Mouse (Mus musculus): ENCODE results near the gene Slc38a2. TPM values are rescaled to one million over a fixed set of nuclear protein-coding genes. Genes with fewer than 3 reads are reported as not detected.

Slc38a2 gene
- polyA plus RNA-seq (2015; fragmentation: Nextera tagmentation; extraction: Ambion mirVana): 83.8 and 95.3 TPM in 2 replicates

DNA sequence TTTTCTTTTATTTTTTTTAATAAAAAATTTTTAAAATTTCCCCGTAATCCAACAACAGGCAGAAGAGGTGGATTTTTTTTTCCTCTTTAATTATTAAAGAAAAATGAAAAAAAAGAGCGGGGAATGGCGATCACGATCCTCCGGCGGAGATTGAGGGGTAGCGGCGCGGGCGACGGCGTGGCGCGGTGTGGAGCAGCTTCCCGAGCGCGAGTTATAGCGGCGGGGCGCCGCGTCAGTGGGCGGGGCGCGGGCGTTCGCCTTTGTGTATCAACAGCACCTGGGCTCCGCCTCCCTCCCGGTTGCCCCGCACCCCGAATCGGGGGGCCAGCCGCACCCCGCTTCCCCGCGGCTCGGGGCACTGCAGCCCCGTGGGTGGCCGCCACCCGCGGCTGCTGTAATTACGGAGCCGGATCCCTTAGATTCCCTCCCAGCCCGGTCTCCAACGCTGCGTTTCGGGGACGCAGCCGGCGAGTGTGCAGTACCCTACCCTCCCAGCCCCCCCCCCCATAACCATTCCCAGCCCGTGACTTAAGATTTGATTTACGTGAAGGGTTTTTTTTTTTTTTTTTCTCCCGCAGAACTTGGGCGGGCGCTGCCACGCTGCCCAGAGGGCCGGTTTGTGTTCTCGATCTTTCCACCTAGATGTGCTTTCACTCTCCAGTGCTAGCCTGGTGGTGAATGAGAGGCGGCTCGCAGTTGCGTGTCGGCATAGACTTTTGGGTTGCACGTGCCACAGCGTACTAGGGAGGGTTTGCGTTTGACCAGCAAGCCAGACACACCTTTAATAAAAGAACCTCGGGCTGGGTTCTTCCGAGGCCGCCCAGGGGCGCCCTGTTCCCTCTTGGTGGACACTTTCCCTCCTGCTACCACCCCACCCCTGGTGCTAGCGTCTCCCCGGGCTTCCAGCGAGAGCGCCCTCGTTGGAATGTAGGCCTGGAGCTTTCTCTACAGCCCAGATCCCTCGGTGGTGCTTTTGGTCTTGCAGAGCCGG is at the start of gene Slc38a2:
Slc38a2 (minus strand) TSS at position 210 of the 991 bp plus-strand sequence.
- H3K27ac ChIP-seq: peak within 1 kb of the TSS; percentile 98
- peak; percentile 88 for ATAC-seq
- H3K4me3 ChIP-seq (replicated peaks): peak within 1 kb of the TSS; percentile 94
- peak within 1 kb of the TSS; percentile 64 for H3K4me2 ChIP-seq (replicated peaks)
- no peaks in the 10 kb centered on the region for H3K27me3 ChIP-seq (replicated peaks)
- H3K9me3 ChIP-seq: no peaks in the 10 kb centered on the region
- under 1% methylated on average over 75 of the region's 76 CpGs for WGBS
- H3K4me1 ChIP-seq (replicated peaks): peaks cover 24% of the 10 kb centered on the region
- H3K9ac ChIP-seq: peak within 1 kb of the TSS; percentile 96
- peaks cover 5% of the 10 kb centered on the region; the same call in 1 of the 2 replicates for H3K36me3 ChIP-seq

DNA sequence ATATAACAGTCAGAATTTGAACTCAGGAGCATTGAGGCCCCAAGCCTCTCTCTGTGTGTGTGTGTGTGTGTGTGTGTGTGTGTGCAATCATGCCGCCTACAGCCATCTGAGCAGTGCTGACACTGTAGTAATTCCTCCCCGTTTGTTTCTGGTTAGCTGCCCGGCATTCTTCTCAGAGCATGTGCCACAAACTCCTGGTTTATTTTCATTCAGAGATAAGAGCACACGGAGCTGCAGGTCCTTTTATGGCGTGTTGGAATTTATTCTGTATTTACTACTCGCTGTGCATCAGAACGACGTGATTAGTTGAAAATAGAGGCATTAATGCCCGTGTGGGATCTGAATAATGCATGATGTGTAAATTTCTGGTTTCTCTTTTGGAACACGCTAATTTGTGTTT is 49.6 kb upstream of the Slc38a2 start:
- WGBS: 46% methylated on average over 10 of the region's 10 CpGs
- H3K4me3 ChIP-seq (replicated peaks): no peak overlapping the region
- H3K27ac ChIP-seq: peak overlapping the region; percentile 48
- no peak overlapping the region for H3K9ac ChIP-seq
- H3K36me3 ChIP-seq: no peaks in the 10 kb centered on the region
- H3K27me3 ChIP-seq (replicated peaks): no peaks in the 10 kb centered on the region
- peak overlapping the region; percentile 33 for H3K4me2 ChIP-seq (replicated peaks)
- ATAC-seq: peak; percentile 53
- H3K4me1 ChIP-seq (replicated peaks): peaks cover 2% of the 10 kb centered on the region
- no peaks in the 10 kb centered on the region for H3K9me3 ChIP-seq

DNA sequence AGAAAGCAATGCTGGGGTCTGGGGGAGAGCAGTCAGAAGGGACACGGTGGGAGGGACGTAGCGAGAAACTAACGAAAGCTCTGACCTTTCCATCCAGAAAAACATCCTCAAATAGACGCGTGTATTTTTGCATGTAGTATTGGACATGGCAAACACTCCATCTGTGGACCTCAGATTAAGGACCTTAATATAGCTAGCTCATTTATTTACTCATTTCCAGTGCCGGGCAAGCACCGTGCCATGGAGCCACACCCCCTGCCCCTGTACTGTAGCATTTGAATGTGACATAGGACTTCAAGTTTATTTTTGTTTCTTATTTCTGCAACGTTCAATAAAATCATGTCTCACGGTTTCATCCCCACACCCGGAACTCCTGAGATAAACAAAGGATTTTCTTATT is 48.0 kb upstream of the Slc38a2 start:
- Histone ChIP-seq H3K4me3 (replicated peaks) (no peak overlapping the region), H3K27ac (no peak overlapping the region), H3K9ac (no peak overlapping the region), H3K4me1 (replicated peaks) (peaks cover 13% of the 10 kb centered on the region), H3K36me3 (no peaks in the 10 kb centered on the region), H3K9me3 (no peaks in the 10 kb centered on the region), H3K4me2 (replicated peaks) (no peak overlapping the region), H3K27me3 (replicated peaks) (no peaks in the 10 kb centered on the region)
- 80% methylated on average over 11 of the region's 11 CpGs for WGBS
- ATAC-seq: no peak

DNA sequence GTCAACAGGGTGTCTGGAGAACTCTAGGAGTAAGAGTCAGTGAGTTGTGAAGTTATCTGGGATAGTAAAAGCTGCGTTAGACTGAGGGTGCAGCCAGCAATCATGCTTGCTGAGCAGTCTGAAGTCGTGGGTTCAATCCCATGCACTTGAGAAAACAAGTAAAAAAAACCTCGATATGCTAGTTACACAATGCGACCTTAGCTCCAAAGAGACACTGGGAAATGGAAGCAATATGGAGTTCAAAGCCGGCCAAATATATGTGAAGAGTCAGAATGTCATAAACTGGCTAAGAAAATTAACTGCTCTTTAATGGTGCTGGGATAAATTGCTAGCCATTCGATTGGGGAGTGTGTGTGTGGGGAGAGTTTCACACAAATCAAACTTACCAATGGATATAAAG is 47.5 kb upstream of the Slc38a2 start:
- H3K9me3 ChIP-seq: no peaks in the 10 kb centered on the region
- ATAC-seq: no peak
- no peak overlapping the region for H3K4me2 ChIP-seq (replicated peaks)
- H3K36me3 ChIP-seq: no peaks in the 10 kb centered on the region
- no peak overlapping the region for H3K9ac ChIP-seq
- peaks cover 13% of the 10 kb centered on the region for H3K4me1 ChIP-seq (replicated peaks)
- no peak overlapping the region for H3K27ac ChIP-seq
- WGBS: 83% methylated on average over 6 of the region's 6 CpGs
- no peak overlapping the region for H3K4me3 ChIP-seq (replicated peaks)
- no peaks in the 10 kb centered on the region for H3K27me3 ChIP-seq (replicated peaks)

DNA sequence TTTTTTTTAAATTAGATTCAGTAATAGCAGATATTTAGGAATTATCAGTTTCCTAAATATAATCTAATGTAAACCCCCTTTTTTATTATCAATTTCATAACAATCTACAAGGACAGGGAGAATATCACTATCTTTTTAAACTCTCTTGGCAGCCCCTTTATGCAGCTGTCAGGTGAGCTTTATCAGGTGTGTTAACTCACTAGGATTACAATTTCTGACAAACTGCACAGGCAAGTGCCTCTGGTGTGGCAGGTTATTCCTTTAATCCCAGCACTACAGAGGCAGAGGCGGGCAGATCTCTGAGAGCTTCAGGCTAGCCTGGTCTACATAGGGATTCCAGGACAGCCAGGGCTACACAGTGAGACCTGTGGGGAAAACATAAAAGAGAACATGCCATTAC is 45.8 kb upstream of the Slc38a2 start:
- ATAC-seq: no peak
- no peaks in the 10 kb centered on the region for H3K9me3 ChIP-seq
- no peak overlapping the region for H3K27ac ChIP-seq
- no peaks in the 10 kb centered on the region for H3K27me3 ChIP-seq (replicated peaks)
- no peaks in the 10 kb centered on the region for H3K36me3 ChIP-seq
- no peak overlapping the region for H3K4me2 ChIP-seq (replicated peaks)
- no peak overlapping the region for H3K9ac ChIP-seq
- 94% methylated on average over 1 of the region's 1 CpGs for WGBS
- H3K4me3 ChIP-seq (replicated peaks): no peak overlapping the region
- H3K4me1 ChIP-seq (replicated peaks): peaks cover 13% of the 10 kb centered on the region

DNA sequence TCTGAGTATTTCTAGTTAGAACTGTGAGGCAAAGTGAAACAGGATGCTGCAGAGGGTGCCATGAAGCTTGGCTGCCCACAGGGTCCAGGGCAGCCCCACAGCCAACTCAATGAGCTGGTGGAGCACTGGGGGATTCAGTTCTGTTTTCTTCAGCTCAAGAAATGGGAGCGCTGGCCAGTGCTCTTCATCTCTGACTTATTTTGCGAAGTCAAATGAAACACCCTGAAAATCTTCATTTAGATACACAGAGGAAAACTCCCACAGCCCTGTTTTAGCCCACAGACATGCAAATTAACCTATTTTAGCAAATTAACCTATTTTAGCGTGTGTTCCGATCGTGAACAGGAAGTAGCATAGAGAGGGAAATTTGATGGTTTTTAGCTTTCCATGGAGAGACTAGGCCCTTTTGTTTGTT is 45.4 kb upstream of the Slc38a2 start:
- WGBS: 93% methylated on average over 5 of the region's 5 CpGs
- peaks cover 13% of the 10 kb centered on the region for H3K4me1 ChIP-seq (replicated peaks)
- H3K36me3 ChIP-seq: no peaks in the 10 kb centered on the region
- no peak overlapping the region for H3K4me2 ChIP-seq (replicated peaks)
- no peak overlapping the region; the same call in 1 of the 2 replicates for H3K27ac ChIP-seq
- H3K9me3 ChIP-seq: no peaks in the 10 kb centered on the region
- H3K9ac ChIP-seq: no peak overlapping the region
- ATAC-seq: no peak
- H3K4me3 ChIP-seq (replicated peaks): no peak overlapping the region
- H3K27me3 ChIP-seq (replicated peaks): no peaks in the 10 kb centered on the region

DNA sequence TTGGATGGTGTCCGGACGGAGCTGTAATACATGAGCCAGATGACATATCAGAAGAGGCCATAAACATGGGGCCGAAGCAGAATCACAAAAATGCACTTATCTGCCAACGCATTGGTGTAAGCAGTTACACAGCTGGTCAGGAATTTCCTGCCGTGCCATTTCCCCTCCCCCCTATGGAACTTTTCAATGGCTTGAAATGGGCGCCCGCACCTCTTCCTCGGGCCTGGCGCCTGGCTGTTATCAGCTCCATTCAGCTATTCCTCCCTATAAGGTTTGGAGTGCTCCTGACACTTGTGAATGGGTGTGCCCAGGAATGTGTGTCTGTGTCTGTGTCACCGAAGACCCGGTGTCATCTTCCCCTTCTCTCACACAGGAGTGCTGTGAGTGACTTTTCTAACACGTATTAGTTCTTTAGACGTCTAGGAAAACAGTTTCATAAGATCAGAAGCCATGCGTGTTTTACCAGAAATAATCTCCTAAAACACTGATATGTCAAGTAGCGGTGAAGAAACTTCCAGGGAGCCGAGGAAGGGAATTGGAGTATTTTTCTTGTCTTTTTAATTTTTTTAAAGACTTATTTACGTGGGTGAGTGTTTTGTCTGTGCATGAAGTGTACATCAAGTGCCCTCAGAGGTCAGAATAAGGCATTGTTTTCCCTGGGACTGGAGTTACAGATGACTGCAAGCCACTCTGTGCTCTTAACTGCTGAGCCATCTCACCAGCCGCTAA is 44.8 kb upstream of the Slc38a2 start:
- H3K9me3 ChIP-seq: no peaks in the 10 kb centered on the region
- H3K4me3 ChIP-seq (replicated peaks): no peak overlapping the region
- no peak overlapping the region for H3K9ac ChIP-seq
- no peak overlapping the region for H3K4me2 ChIP-seq (replicated peaks)
- H3K27ac ChIP-seq: no peak overlapping the region; the same call in 1 of the 2 replicates
- 59% methylated on average over 18 of the region's 18 CpGs for WGBS
- no peaks in the 10 kb centered on the region for H3K36me3 ChIP-seq
- peaks cover 13% of the 10 kb centered on the region for H3K4me1 ChIP-seq (replicated peaks)
- ATAC-seq: no peak
- H3K27me3 ChIP-seq (replicated peaks): no peaks in the 10 kb centered on the region

DNA sequence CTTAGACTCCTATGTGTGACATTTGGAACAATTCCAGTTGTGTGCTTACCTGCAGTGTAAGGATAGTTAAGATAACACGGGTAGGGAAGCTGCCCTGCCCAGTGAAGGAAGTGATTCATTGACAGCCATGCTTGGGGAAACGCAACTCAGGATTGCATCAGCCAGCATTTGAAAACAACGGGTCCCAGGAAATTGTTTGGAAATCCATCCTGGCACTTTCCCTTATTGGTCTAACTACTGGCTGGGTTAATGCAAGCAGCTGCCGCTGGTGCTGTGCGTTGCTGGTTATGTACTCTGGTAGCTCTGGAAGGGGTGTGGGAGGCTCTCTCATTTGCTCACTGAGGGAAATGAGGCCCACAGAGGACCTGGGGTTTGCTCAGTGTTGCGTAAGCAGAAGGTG is 43.7 kb upstream of the Slc38a2 start:
- H3K9me3 ChIP-seq: no peaks in the 10 kb centered on the region
- no peak overlapping the region for H3K9ac ChIP-seq
- H3K36me3 ChIP-seq: no peaks in the 10 kb centered on the region
- 0 out of 2 replicates have a peak overlapping the region, but pooled peaks have one; percentile 37 for H3K27ac ChIP-seq
- H3K4me3 ChIP-seq (replicated peaks): no peak overlapping the region
- no peaks in the 10 kb centered on the region for H3K27me3 ChIP-seq (replicated peaks)
- 47% methylated on average over 6 of the region's 6 CpGs for WGBS
- H3K4me1 ChIP-seq (replicated peaks): peaks cover 13% of the 10 kb centered on the region
- ATAC-seq: peak; percentile 88
- no peak overlapping the region for H3K4me2 ChIP-seq (replicated peaks)

DNA sequence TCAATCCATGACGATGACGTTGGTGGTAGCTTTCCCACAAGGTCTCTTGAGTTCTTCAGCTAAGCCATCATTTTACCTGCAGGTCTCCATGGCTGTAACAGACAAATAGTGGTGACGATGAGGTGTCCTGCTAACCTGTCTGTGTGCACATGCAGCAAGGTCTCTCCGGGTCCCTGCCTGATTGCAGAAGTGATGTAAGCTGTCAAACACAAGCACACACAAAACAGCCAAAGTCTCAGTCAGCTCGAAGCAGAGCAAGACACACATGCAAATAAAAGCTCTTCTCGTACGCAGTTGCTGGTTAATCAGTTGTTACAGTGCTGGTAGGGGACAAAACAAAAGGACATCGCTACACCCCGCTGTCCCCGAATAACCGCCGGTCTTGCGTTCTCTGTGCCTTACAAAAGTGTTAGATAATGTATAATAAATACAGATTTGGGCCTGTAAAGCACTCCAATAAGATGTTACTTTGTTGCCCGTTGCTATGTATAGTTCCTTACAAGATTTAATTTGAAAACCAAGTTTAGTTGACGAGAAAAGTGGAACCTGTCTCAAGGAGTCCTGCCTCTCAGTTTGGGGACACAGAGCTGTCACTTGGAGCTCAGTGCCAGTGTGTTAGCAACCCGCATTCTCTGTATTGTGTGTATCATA is 43.2 kb upstream of the Slc38a2 start:
- Histone ChIP-seq H3K9ac (no peak overlapping the region), H3K9me3 (no peaks in the 10 kb centered on the region), H3K36me3 (no peaks in the 10 kb centered on the region), H3K4me3 (replicated peaks) (no peak overlapping the region), H3K27me3 (replicated peaks) (no peaks in the 10 kb centered on the region), H3K27ac (no peak overlapping the region), H3K4me2 (replicated peaks) (no peak overlapping the region), H3K4me1 (replicated peaks) (peaks cover 13% of the 10 kb centered on the region)
- 82% methylated on average over 16 of the region's 16 CpGs for WGBS
- ATAC-seq: peak; percentile 46; the same call in 1 of the 2 replicates

DNA sequence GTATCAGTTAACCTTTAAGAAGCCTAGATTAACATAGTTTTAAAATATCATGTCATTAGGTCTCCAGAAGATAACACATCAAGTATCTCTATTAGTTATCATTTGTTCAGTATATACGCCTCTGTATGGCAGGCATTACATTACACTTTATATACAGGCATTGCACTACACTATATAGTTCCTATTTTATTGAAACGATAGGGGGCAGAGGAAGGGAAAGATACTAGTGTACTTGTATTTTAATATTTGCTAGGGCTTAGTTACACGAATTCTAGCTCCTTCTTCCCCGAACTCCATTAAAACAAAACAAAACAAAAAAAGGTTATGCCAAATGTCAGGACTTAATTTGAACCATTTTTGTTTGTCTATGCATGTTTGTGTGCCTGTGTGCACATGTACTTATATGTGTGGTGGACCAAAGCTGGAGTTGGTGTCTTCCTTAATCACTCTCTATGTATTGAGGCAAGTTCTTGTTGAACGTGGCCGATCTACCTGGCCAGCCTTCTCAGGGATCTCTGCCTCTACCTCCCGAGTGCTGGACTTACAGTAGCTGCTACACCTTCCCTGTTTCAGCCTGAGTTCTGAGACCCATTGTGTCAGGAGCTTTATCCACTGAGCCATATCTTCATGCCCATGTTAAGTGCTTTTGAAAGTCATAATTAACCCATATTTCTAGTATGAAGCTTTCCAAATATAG is 41.5 kb upstream of the Slc38a2 start:
- no peaks in the 10 kb centered on the region for H3K36me3 ChIP-seq
- WGBS: 89% methylated on average over 7 of the region's 7 CpGs
- ATAC-seq: no peak

DNA sequence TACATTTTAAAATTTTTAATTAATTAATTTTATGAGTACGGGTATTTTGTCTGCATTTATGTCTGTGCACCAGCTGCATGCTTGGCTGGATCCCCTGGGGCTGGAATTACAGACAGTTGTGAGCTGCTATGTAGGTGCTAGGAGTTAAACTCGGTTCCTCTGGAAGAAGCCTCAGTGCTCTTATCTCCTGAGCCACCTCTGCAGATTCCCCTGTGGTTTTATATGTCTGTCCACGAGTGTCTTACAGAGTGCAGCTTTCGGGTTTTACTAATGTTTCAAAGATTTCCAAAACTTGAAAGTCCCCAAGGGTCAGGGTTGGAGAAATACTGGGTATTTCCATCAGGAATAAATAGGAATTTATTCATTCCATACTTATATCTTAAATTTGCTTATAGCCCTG is 40.6 kb upstream of the Slc38a2 start:
- no peak overlapping the region for H3K27ac ChIP-seq
- no peaks in the 10 kb centered on the region for H3K9me3 ChIP-seq
- no peaks in the 10 kb centered on the region for H3K36me3 ChIP-seq
- no peaks in the 10 kb centered on the region for H3K27me3 ChIP-seq (replicated peaks)
- H3K4me2 ChIP-seq (replicated peaks): no peak overlapping the region
- ATAC-seq: no peak
- WGBS: 74% methylated on average over 4 of the region's 4 CpGs
- no peak overlapping the region for H3K9ac ChIP-seq
- peaks cover 16% of the 10 kb centered on the region for H3K4me1 ChIP-seq (replicated peaks)
- no peak overlapping the region for H3K4me3 ChIP-seq (replicated peaks)

More for the DNA sequence above, 41.5 kb upstream of the Slc38a2 start:
- Histone ChIP-seq H3K4me2 (replicated peaks) (no peak overlapping the region), H3K9ac (no peak overlapping the region), H3K27ac (no peak overlapping the region), H3K4me1 (replicated peaks) (peaks cover 13% of the 10 kb centered on the region), H3K27me3 (replicated peaks) (no peaks in the 10 kb centered on the region), H3K4me3 (replicated peaks) (no peak overlapping the region), H3K9me3 (no peaks in the 10 kb centered on the region)

All from intestine, embryonic 15.5 days (tissue).